Mouse (Mus musculus) cortical plate, adult 2 months (tissue): ENCODE data around the gene BC005561. TPM values are rescaled to one million over a fixed set of nuclear protein-coding genes. Genes with fewer than 3 reads are reported as not detected.
"Not testable (repeated sequence)": the region's sequence is repeated elsewhere in the genome, so short reads cannot be mapped to it uniquely, and the experiment has no call there.

Experiments used
- H3K27ac ChIP-seq: fragments of 200-500 bp; 2 replicates; pipeline ENCODE4 v1.5.1; 2012; ENCODE audit warnings: low read length, control low read depth, inconsistent platforms; ENCODE audit not compliant: insufficient read depth
- H3K4me1 ChIP-seq: fragments of 200-500 bp; 2 replicates; pipeline ENCODE4 v1.6.1; 2011; ENCODE audit warnings: low read length; ENCODE audit not compliant: control insufficient read depth, insufficient read depth
- H3K4me3 ChIP-seq: fragments of 200-500 bp; 2 replicates; pipeline ENCODE4 v1.5.1; 2011; ENCODE audit warnings: mild to moderate bottlenecking, low read length, control low read depth; ENCODE audit not compliant: insufficient read depth
- CTCF ChIP-seq: fragments of 200-500 bp; IDR thresholded peaks from 2 replicates; pipeline ENCODE4 v1.5.1; 2011; ENCODE audit warnings: mild to moderate bottlenecking, control low read depth, low read length; ENCODE audit not compliant: insufficient read depth; ENCODE audit errors: extremely low read depth
- POLR2A ChIP-seq: fragments of 200-500 bp; IDR thresholded peaks from 2 replicates; pipeline ENCODE4 v1.6.1; 2011; ENCODE audit warnings: mild to moderate bottlenecking, low read length, control low read depth; ENCODE audit not compliant: insufficient read depth; ENCODE audit errors: extremely low read depth
- polyA plus RNA-seq: library from polyadenylated mRNA; depleted of rRNA; stranded (reverse); fragments of >200 nt; gene quantifications from 2 replicates; pipeline ENCODE4 v1.2.3, GENCODE M21; 2012

BC005561 gene
- polyA plus RNA-seq, 1 experiment = 3.5 TPM

- TF ChIP-seq CTCF = no peak
- no peak for TF ChIP-seq POLR2A
- H3K4me3 ChIP-seq = no peak overlapping the region
- no peaks in the 10 kb centered on the region for H3K4me1 ChIP-seq
- no peak overlapping the region for H3K27ac ChIP-seq
Measured at GRCm38 (mm10) chr5:104470981-104471391, 37.2 kb upstream of the BC005561 start.

- Histone ChIP-seq H3K27ac (no peak overlapping the region), H3K4me3 (no peak overlapping the region), H3K4me1 (no peaks in the 10 kb centered on the region)
- no peak for TF ChIP-seq POLR2A
- peak; percentile 27; the same call in 1 of the 2 replicates for TF ChIP-seq CTCF
Measured at GRCm38 (mm10) chr5:104472371-104472770, 35.8 kb upstream of the BC005561 start.

- Histone ChIP-seq H3K27ac (no peak overlapping the region), H3K4me3 (no peak overlapping the region), H3K4me1 (no peaks in the 10 kb centered on the region; the same call in 1 of the 2 replicates)
- TF ChIP-seq POLR2A (no peak), CTCF (no peak)
Measured at GRCm38 (mm10) chr5:104480367-104480766, 27.8 kb upstream of the BC005561 start.

- Histone ChIP-seq H3K4me1 (no peaks in the 10 kb centered on the region; the same call in 1 of the 2 replicates), H3K27ac (no peak overlapping the region), H3K4me3 (no peak overlapping the region)
- TF ChIP-seq POLR2A = no peak
- TF ChIP-seq CTCF = no peak
Measured at GRCm38 (mm10) chr5:104482856-104483255, 25.3 kb upstream of the BC005561 start.

GRCm38 (mm10) chr5:104491561-104491960 is 16.6 kb upstream of the BC005561 start:
- TF ChIP-seq POLR2A = no peak
- TF ChIP-seq CTCF = no peak
- Histone ChIP-seq H3K4me3 (no peak overlapping the region), H3K27ac (no peak overlapping the region), H3K4me1 (no peaks in the 10 kb centered on the region)

- Histone ChIP-seq H3K4me3 (no peak overlapping the region), H3K4me1 (no peaks in the 10 kb centered on the region), H3K27ac (no peak overlapping the region)
- TF ChIP-seq CTCF = no peak
- no peak for TF ChIP-seq POLR2A
Measured at GRCm38 (mm10) chr5:104504883-104505282, 3.3 kb upstream of the BC005561 start.

GRCm38 (mm10) chr5:104507829-104508194 is 340 bp upstream of the BC005561 start:
- Histone ChIP-seq H3K27ac (no peak overlapping the region), H3K4me3 (peak overlapping the region; percentile 92), H3K4me1 (peaks cover 2% of the 10 kb centered on the region; the same call in 1 of the 2 replicates)
- no peak for TF ChIP-seq CTCF
- no peak for TF ChIP-seq POLR2A

- peaks cover 2% of the 10 kb centered on the region; the same call in 1 of the 2 replicates for H3K4me1 ChIP-seq
- no peak overlapping the region for H3K4me3 ChIP-seq
- H3K27ac ChIP-seq = no peak overlapping the region
- TF ChIP-seq POLR2A (no peak), CTCF (no peak)
Measured at GRCm38 (mm10) chr5:104511211-104511610, 3.1 kb downstream of the BC005561 start.

GRCm38 (mm10) chr5:104538612-104539011 is 30.5 kb downstream of the BC005561 start:
- TF ChIP-seq CTCF (no peak), POLR2A (no peak)
- H3K27ac ChIP-seq = no peak overlapping the region
- H3K4me1 ChIP-seq = no peaks in the 10 kb centered on the region
- no peak overlapping the region for H3K4me3 ChIP-seq

GRCm38 (mm10) chr5:104539331-104539730 is 31.2 kb downstream of the BC005561 start:
- Histone ChIP-seq H3K4me3 (no peak overlapping the region), H3K4me1 (no peaks in the 10 kb centered on the region), H3K27ac (no peak overlapping the region)
- no peak for TF ChIP-seq CTCF
- no peak for TF ChIP-seq POLR2A

GRCm38 (mm10) chr5:104568079-104568478 is 59.9 kb downstream of the BC005561 start:
- not testable (repeated sequence) for H3K27ac ChIP-seq, H3K4me1 ChIP-seq, H3K4me3 ChIP-seq
